Mouse (Mus musculus) left cerebral cortex, adult 18-20 months (tissue): Measurements from ENCODE around the gene Naa80. TPM values are rescaled to one million over a fixed set of nuclear protein-coding genes. Genes with fewer than 3 reads are reported as not detected.
A peak's percentile ranks its signal among the peaks of the same experiment; 100 is the strongest.
"Not testable (repeated sequence)": the region's sequence is repeated elsewhere in the genome, so short reads cannot be mapped to it uniquely, and the experiment has no call there.

Experiments used
- DNase-seq, 2 experiments: peaks; one replicate each; pipeline ENCODE4 v3.0.0; 2021 to 2022; ENCODE audit warnings: low spot score in 2 of 2, mixed read lengths in 1 of 2
- total RNA-seq, 2 experiments: library from RNA; stranded (reverse); gene quantifications; 2 replicates each; pipeline ENCODE4 v1.2.3; 2021

Gene Naa80
- total RNA-seq, 2 experiments from 2014 or later = 10.1 to 13.4 TPM

GRCm38 (mm10) chr9:107550491-107551116, 28.1 kb upstream of the Naa80 start:
- no peak for DNase-seq

- DNase-seq = no peak
Observed at GRCm38 (mm10) chr9:107551117-107551889, 27.4 kb upstream of the Naa80 start, which contains the start of gene Rassf1. TSS of gene Rassf1 (plus strand) at chr9:107551555.

- no peak for DNase-seq
Observed at GRCm38 (mm10) chr9:107551890-107552355, 26.8 kb upstream of the Naa80 start.

- no peak for DNase-seq
Observed at GRCm38 (mm10) chr9:107552690-107553393, 25.8 kb upstream of the Naa80 start.

GRCm38 (mm10) chr9:107553541-107554318, 25.0 kb upstream of the Naa80 start:
- DNase-seq = no peak

GRCm38 (mm10) chr9:107554319-107554825, 24.3 kb upstream of the Naa80 start:
- peak; percentile 89 to 95 for DNase-seq

- DNase-seq = no peak
Observed at GRCm38 (mm10) chr9:107555031-107555457, 23.6 kb upstream of the Naa80 start.

GRCm38 (mm10) chr9:107555701-107556100, 23.0 kb upstream of the Naa80 start:
- DNase-seq = no peak

GRCm38 (mm10) chr9:107556346-107556745, 22.3 kb upstream of the Naa80 start:
- no peak for DNase-seq

- DNase-seq = peak; percentile 95 to 97
Observed at GRCm38 (mm10) chr9:107563029-107563581, 15.6 kb upstream of the Naa80 start, which contains the start of gene Tusc2. TSS of gene Tusc2 (plus strand) at chr9:107563255.

GRCm38 (mm10) chr9:107565556-107565955, 13.1 kb upstream of the Naa80 start:
- not testable (repeated sequence) for DNase-seq

GRCm38 (mm10) chr9:107566041-107566709, 12.5 kb upstream of the Naa80 start:
- peak; percentile 64 to 73 for DNase-seq

- no peak for DNase-seq
Observed at GRCm38 (mm10) chr9:107566855-107567254, 11.8 kb upstream of the Naa80 start.

GRCm38 (mm10) chr9:107567702-107568319, 10.9 kb upstream of the Naa80 start, which contains the start of gene Hyal2:
TSS of gene Hyal2 (plus strand) at chr9:107567945.
- no peak for DNase-seq

GRCm38 (mm10) chr9:107568331-107569261, 10.1 kb upstream of the Naa80 start:
- DNase-seq = peak; percentile 76 to 79

GRCm38 (mm10) chr9:107569270-107569669, 9.4 kb upstream of the Naa80 start:
- DNase-seq = no peak

- no peak for DNase-seq
Observed at GRCm38 (mm10) chr9:107570016-107570415, 8.7 kb upstream of the Naa80 start.

- no peak for DNase-seq
Observed at GRCm38 (mm10) chr9:107570845-107571244, 7.8 kb upstream of the Naa80 start.
